Mouse (Mus musculus): ENCODE results near the gene Scrn2. TPM values are rescaled to one million over a fixed set of nuclear protein-coding genes. Genes with fewer than 3 reads are reported as not detected.

Scrn2 gene
- total and polyA plus RNA-seq, 3 experiments: 14.8 to 26.7 TPM; not detected in 1

DNA sequence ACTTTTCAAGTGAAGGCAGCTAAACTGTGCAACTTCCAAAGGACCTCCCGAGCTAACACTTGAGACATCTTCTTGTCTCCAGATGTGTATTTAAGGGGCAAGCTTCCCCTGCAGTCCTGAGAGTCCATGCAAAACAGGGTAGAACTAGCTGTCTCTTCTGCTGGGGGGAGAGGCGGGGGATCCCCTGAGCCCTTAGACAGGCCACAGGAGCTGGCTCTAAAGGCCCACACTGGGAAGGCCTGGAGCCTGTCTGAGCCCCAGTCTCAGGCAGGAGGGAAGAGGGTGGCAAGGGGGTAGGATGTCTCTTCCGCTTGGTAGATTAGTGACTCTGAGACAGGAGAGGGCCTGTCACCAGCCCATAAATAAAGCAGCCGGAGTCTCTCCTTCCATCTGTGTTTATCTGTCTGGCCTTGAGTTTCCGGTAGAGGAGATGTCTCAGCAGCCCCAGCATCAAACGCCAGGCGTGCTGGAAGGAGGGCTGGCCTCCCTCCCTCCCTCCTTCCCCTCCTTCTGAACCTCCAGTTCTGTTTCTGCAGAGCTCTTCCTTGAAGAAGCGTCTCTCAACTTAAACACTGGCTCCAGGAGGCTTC lies 36.9 kb upstream of the Scrn2 start (continued):
- TF ChIP-seq UBTF (IDR thresholded peaks at IDR 0.05; ENCODE audit: borderline replicate concordance, insufficient read depth, low read depth, low read length): no peak
- no peak for TF ChIP-seq E2F4 (IDR thresholded peaks at IDR 0.05; ENCODE audit: borderline replicate concordance, low read depth, low read length)
- peak; percentile 62; the same call in 1 of the 2 replicates for TF ChIP-seq MAZ (IDR thresholded peaks at IDR 0.05; ENCODE audit: low read depth, low read length)

DNA sequence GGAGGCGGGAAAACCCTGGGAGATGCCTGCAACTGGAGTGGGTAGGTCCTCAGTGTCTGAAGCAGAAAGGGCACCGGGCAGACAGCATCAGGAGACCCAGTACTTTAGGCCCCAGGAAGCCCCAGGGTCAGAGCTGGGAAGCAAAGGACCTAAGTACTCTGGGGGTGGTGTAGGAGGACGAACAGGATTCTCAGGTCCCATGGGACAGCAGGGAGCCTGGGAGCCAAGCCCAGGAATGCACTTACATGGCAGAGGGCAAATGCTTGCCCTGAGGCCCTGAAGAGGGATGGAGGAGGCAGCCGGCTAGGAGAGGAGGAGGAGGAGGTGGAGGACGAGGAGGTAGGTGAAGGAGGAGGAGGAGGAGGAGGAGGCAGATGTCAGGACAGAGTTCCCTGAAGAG lies 34.7 kb upstream of the Scrn2 start:
- no peaks in the 10 kb centered on the region for H3K9me3 ChIP-seq (replicated peaks; ENCODE audit: insufficient read depth, low read length)
- no peak overlapping the region for H3K27ac ChIP-seq (ENCODE audit: control insufficient read depth, low read depth, low read length)
- H3K27me3 ChIP-seq (ENCODE audit: control insufficient read depth in 1 of 2, insufficient read depth in 2 of 2, low read length in 2 of 2): peaks cover 2 to 10% of the 10 kb centered on the region in 2 experiments; a peak in 3 of 4 replicates
- no peak for DNase-seq (ENCODE audit: low read depth, low spot score)
- H3K4me3 ChIP-seq (ENCODE audit: control insufficient read depth in 1 of 2, insufficient read depth in 1 of 2, low read depth in 2 of 2, low read length in 2 of 2): no peak overlapping the region
- no peak for TF ChIP-seq ZKSCAN1 (IDR thresholded peaks at IDR 0.05; ENCODE audit: low read depth, low read length)
- no peak for TF ChIP-seq CHD1 (IDR thresholded peaks at IDR 0.05; ENCODE audit: low read depth, low read length)
- TF ChIP-seq RCOR1 (IDR thresholded peaks at IDR 0.05; ENCODE audit: low read depth, low read length): no peak
- no peak for TF ChIP-seq GABPA (IDR thresholded peaks at IDR 0.05; ENCODE audit: low read depth, low read length)
- no peak for TF ChIP-seq POLR2AphosphoS2 (IDR thresholded peaks at IDR 0.05; ENCODE audit: low read length)
- no peak for TF ChIP-seq MAX (IDR thresholded peaks at IDR 0.05; ENCODE audit: low read length)
- TF ChIP-seq USF1 (IDR thresholded peaks at IDR 0.05; ENCODE audit: low read depth, low read length): no peak
- TF ChIP-seq SIN3A (IDR thresholded peaks at IDR 0.05; ENCODE audit: low read length): no peak
- TF ChIP-seq MEF2A (IDR thresholded peaks at IDR 0.05; ENCODE audit: extremely low read depth, insufficient replicate concordance, low read depth, low read length, poor library complexity, severe bottlenecking): no peak
- TF ChIP-seq UBTF (IDR thresholded peaks at IDR 0.05; ENCODE audit: borderline replicate concordance, insufficient read depth, low read depth, low read length): no peak
- TF ChIP-seq TCF12 (IDR thresholded peaks at IDR 0.05; ENCODE audit: low read depth, low read length): no peak
- TF ChIP-seq NELFE (IDR thresholded peaks at IDR 0.05; ENCODE audit: low read depth, low read length): no peak
- no peak for TF ChIP-seq USF2 (IDR thresholded peaks at IDR 0.05; ENCODE audit: borderline replicate concordance in 1 of 2, insufficient read depth in 1 of 2, low read depth in 1 of 2, low read length in 2 of 2)
- TF ChIP-seq POLR2A (IDR thresholded peaks at IDR 0.05; ENCODE audit: control insufficient read depth in 1 of 2, insufficient read depth in 1 of 2, low read depth in 1 of 2, low read length in 2 of 2, poor library complexity in 1 of 2): no peak
- no peak for TF ChIP-seq MAZ (IDR thresholded peaks at IDR 0.05; ENCODE audit: low read depth, low read length)
- TF ChIP-seq MXI1 (IDR thresholded peaks at IDR 0.05; ENCODE audit: low read depth, low read length): no peak
- TF ChIP-seq RAD21 (IDR thresholded peaks at IDR 0.05; ENCODE audit: low read depth, low read length): no peak
- TF ChIP-seq ZMIZ1 (IDR thresholded peaks at IDR 0.05; ENCODE audit: low read depth, low read length): no peak
- no peak overlapping the region for H3K9ac ChIP-seq (ENCODE audit: control insufficient read depth, low read depth, low read length, poor library complexity, severe bottlenecking)
- peaks cover 0 to 15% of the 10 kb centered on the region in 2 experiments; a peak in 2 of 4 replicates for H3K36me3 ChIP-seq (ENCODE audit: control insufficient read depth in 1 of 2, insufficient read depth in 2 of 2, low read length in 2 of 2)
- peaks cover 0 to 14% of the 10 kb centered on the region in 2 experiments for H3K4me1 ChIP-seq (ENCODE audit: control insufficient read depth in 1 of 2, insufficient read depth in 2 of 2, low read length in 2 of 2)
- no peaks in the 10 kb centered on the region for H3K79me2 ChIP-seq (ENCODE audit: control insufficient read depth, insufficient read depth, low read length, poor library complexity)

Data from MEL (cell line).